Comparison of ENCODE assay signal across 20 mouse cellular contexts in the genomic region with DNA sequence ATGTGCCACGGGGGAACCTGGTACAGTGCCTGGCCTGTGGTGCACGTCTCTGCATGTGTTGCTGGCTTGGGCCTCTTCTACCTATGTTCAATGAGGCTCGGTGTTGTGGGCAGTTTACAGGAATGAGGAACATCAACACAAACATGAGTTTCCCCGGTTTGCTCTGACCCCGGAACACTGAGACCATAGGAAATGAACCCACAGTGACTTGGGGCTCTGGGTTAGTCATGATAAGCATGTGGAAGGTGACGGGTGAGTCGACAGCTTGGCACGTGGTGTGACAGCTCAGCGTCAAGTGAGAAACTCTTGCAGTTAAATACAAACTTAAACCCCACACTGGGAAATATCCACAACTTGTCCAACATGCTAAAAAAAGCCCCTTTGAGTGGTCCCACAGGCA.
DNase-seq lines count a peak whose midpoint lies in the region; ATAC-seq and TF ChIP-seq lines count a peak whose summit lies in the region.
"Had no signal": no experiment of that assay in that cellular context is flagged by ENCODE, and none has a peak within 500 bp of the region (broad histone marks: within the 10 kb centered on the region; RNA-seq: fewer than 3 reads in every experiment).

No protein-coding gene starts in this region.

- DNase-seq in liver, postnatal 0 days, result no peak
- DNase-seq in liver, result no peak
- no peak for DNase-seq in thymus, adult 2 months
- DNase-seq in frontal cortex, postnatal 10 days (ENCODE audit: low spot score in 2 of 2), result no peak
- DNase-seq: cerebellum, postnatal 25 days; gastrocnemius, postnatal 36 days; kidney, adult 18-20 months; kidney, postnatal 4 days; layer of hippocampus, postnatal 36 days; lung, adult 2 months; retina, postnatal 1 day; thymus, postnatal 25 days had no signal

- TF ChIP-seq EP300 in liver, postnatal 0 days (IDR thresholded peaks at IDR 0.05; ENCODE audit: low read depth), result peak; percentile 52; the same call in 1 of the 2 replicates

- no peaks in the 10 kb centered on the region for H3K27me3 ChIP-seq in liver, postnatal 0 days (ENCODE audit: insufficient read depth, low read length)
- no peaks in the 10 kb centered on the region for H3K27me3 ChIP-seq in megakaryocyte, embryonic 14.5 days (replicated peaks)
- H3K27me3 ChIP-seq in thymus, adult 2 months (ENCODE audit: control insufficient read depth, insufficient read depth, low read length), result no peaks in the 10 kb centered on the region
- no peaks in the 10 kb centered on the region; the same call in 1 of the 2 replicates for H3K27me3 ChIP-seq in hindbrain, embryonic 12.5 days
- H3K27me3 ChIP-seq: embryonic facial prominence, embryonic 12.5 days; heart, embryonic 15.5 days; neural tube, embryonic 15.5 days; Patski had no signal

- H3K9ac ChIP-seq in liver, postnatal 0 days (replicated peaks), result no peak overlapping the region
- no peak overlapping the region for H3K9ac ChIP-seq in hindbrain, embryonic 12.5 days
- H3K9ac ChIP-seq: embryonic facial prominence, embryonic 12.5 days; heart, embryonic 15.5 days; hindbrain, embryonic 13.5 days; neural tube, embryonic 15.5 days had no signal

- peak overlapping the region; percentile 29; the same call in 1 of the 2 replicates for H3K27ac ChIP-seq in liver, postnatal 0 days (ENCODE audit: low read depth)
- H3K27ac ChIP-seq in bone marrow macrophage, adult 2 months (ENCODE audit: insufficient read depth, low read depth, low read length), result peak overlapping the region; percentile 83
- H3K27ac ChIP-seq in thymus, adult 2 months (ENCODE audit: control insufficient read depth, insufficient read depth, low read length), result no peak overlapping the region
- H3K27ac ChIP-seq in hindbrain, embryonic 12.5 days, result no peak overlapping the region
- H3K27ac ChIP-seq: embryonic facial prominence, embryonic 12.5 days; heart, embryonic 15.5 days; hindbrain, embryonic 13.5 days; neural tube, embryonic 15.5 days had no signal

- 0 out of 2 replicates have a peak, but pooled peaks cover 4% of the 10 kb centered on the region for H3K36me3 ChIP-seq in liver, postnatal 0 days (replicated peaks; ENCODE audit: insufficient read depth, low read length)
- H3K36me3 ChIP-seq in megakaryocyte, embryonic 14.5 days (replicated peaks; ENCODE audit: low read length), result peaks cover 100% of the 10 kb centered on the region
- 0 out of 2 replicates have a peak, but pooled peaks cover 6% of the 10 kb centered on the region for H3K36me3 ChIP-seq in thymus, adult 2 months (ENCODE audit: control insufficient read depth, insufficient read depth, low read length)
- H3K36me3 ChIP-seq in hindbrain, embryonic 12.5 days, result no peaks in the 10 kb centered on the region
- H3K36me3 ChIP-seq: embryonic facial prominence, embryonic 12.5 days; heart, embryonic 15.5 days; hindbrain, embryonic 13.5 days; neural tube, embryonic 15.5 days had no signal

- peak; percentile 33; the same call in 1 of the 2 replicates for ATAC-seq in liver, postnatal 0 days
- ATAC-seq in hindbrain, embryonic 12.5 days (ENCODE audit: low FRiP score), result no peak

- H3K4me2 ChIP-seq in liver, postnatal 0 days (ENCODE audit: low read depth, low read length), result no peak overlapping the region
- no peak overlapping the region for H3K4me2 ChIP-seq in hindbrain, embryonic 12.5 days (replicated peaks)
- H3K4me2 ChIP-seq: embryonic facial prominence, embryonic 12.5 days; heart, embryonic 15.5 days; hindbrain, embryonic 13.5 days; neural tube, embryonic 15.5 days had no signal

- no peak overlapping the region for H3K4me3 ChIP-seq in liver, postnatal 0 days (ENCODE audit: low read depth, low read length)
- no peak overlapping the region for H3K4me3 ChIP-seq in bone marrow macrophage, adult 2 months (ENCODE audit: insufficient read depth, low read length)
- peak overlapping the region; percentile 70 for H3K4me3 ChIP-seq in megakaryocyte, embryonic 14.5 days (replicated peaks)
- H3K4me3 ChIP-seq in thymus, adult 2 months (ENCODE audit: control insufficient read depth, insufficient read depth, low read length), result no peak overlapping the region
- no peak overlapping the region for H3K4me3 ChIP-seq in hindbrain, embryonic 12.5 days
- H3K4me3 ChIP-seq: embryonic facial prominence, embryonic 12.5 days; heart, embryonic 15.5 days; hindbrain, embryonic 13.5 days; neural tube, embryonic 15.5 days had no signal

- WGBS in liver, postnatal 0 days (ENCODE audit: insufficient replicate concordance), result 49% methylated on average over 9 of the region's 9 CpGs
- WGBS in thymus, adult 2 months, result 69% methylated on average over 9 of the region's 9 CpGs
- 86% methylated on average over 9 of the region's 9 CpGs for WGBS in hindbrain, embryonic 12.5 days

- no peak for TF ChIP-seq CTCF in liver, postnatal 0 days (IDR thresholded peaks at IDR 0.05; ENCODE audit: low read depth)
- TF ChIP-seq CTCF in bone marrow macrophage, adult 2 months (IDR thresholded peaks at IDR 0.05; ENCODE audit: low read depth, low read length), result no peak
- no peak for TF ChIP-seq CTCF in thymus, adult 2 months (IDR thresholded peaks at IDR 0.05; ENCODE audit: borderline replicate concordance, control insufficient read depth, extremely low read depth, insufficient read depth, low read length, poor library complexity)

- peaks cover 6% of the 10 kb centered on the region for H3K4me1 ChIP-seq in liver, postnatal 0 days (ENCODE audit: insufficient read depth)
- peaks cover 74% of the 10 kb centered on the region for H3K4me1 ChIP-seq in bone marrow macrophage, adult 2 months (ENCODE audit: control insufficient read depth, insufficient read depth, low read length)
- peaks cover 100% of the 10 kb centered on the region for H3K4me1 ChIP-seq in megakaryocyte, embryonic 14.5 days
- peaks cover 21% of the 10 kb centered on the region for H3K4me1 ChIP-seq in thymus, adult 2 months (replicated peaks; ENCODE audit: control insufficient read depth, insufficient read depth, low read length)
- peaks cover 8% of the 10 kb centered on the region; the same call in 1 of the 2 replicates for H3K4me1 ChIP-seq in hindbrain, embryonic 12.5 days

- TF ChIP-seq POLR2A in bone marrow macrophage, adult 2 months (IDR thresholded peaks at IDR 0.05; ENCODE audit: borderline replicate concordance, low read depth, low read length), result no peak
- TF ChIP-seq POLR2A in thymus, adult 2 months (IDR thresholded peaks at IDR 0.05; ENCODE audit: control insufficient read depth, extremely low read depth, insufficient read depth, low read length, poor library complexity), result no peak

- no peaks in the 10 kb centered on the region for H3K9me3 ChIP-seq in liver, postnatal 0 days (ENCODE audit: low read length)
- H3K9me3 ChIP-seq in megakaryocyte, embryonic 14.5 days, result no peaks in the 10 kb centered on the region
- no peaks in the 10 kb centered on the region for H3K9me3 ChIP-seq in hindbrain, embryonic 12.5 days (replicated peaks)
- H3K9me3 ChIP-seq: embryonic facial prominence, embryonic 12.5 days; heart, embryonic 15.5 days; hindbrain, embryonic 13.5 days; neural tube, embryonic 15.5 days had no signal

Comparison
In these comparisons a context has a peak if more than half of its experiments do, and no peak if none do; other contexts are left out.
1. H3K27ac ChIP-seq: peak in liver, postnatal 0 days (single experiment) and bone marrow macrophage, adult 2 months (single experiment); none in thymus, adult 2 months (single experiment) and hindbrain, embryonic 12.5 days (single experiment).